Mouse (Mus musculus) liver, adult 2 months (tissue): ENCODE results near the gene Fank1.

Experiments
- CTCF ChIP-seq: fragments of 200-500 bp; IDR thresholded peaks from 2 replicates; pipeline ENCODE4 v1.5.1; 2011; ENCODE audit warnings: low read depth, low read length, control low read depth
- POLR2A ChIP-seq: fragments of 200-500 bp; IDR thresholded peaks from 2 replicates; pipeline ENCODE4 v1.6.1; 2011; ENCODE audit warnings: low read length, control low read depth; ENCODE audit not compliant: insufficient read depth; ENCODE audit errors: extremely low read depth

DNA sequence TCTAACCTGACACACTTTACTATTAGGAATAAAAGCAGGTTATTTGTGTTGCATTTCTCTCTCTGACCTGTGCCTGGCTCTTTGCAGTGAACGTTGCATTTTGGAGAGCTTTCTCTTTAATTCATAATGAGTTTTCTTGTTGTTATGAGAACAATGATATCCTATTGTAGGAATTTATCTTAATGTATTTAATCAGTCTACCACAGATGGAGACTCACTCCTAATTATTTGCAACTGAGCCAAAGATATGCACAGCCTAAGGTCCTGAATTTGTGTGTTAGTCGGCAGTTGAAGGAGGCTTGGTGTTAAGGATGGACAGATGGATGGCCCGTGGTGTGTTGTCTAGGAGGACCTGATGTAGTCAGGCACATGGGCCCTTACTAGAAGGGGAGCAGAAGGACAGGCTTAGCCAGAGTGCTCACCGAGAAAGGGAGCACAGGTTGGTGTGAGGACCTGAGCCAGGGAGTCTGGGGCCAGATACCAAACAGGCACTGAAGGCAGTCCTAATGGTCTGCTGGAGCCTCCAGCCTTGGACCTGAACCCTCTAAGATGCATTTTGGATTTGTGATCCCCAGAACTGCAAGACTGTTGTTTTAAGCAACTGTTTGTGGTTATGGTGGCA is 14.1 kb downstream of the Fank1 start:
- TF ChIP-seq CTCF: no peak
- TF ChIP-seq POLR2A: no peak
